Mouse (Mus musculus): ENCODE data around the gene Tmem140. TPM values are rescaled to one million over a fixed set of nuclear protein-coding genes. Genes with fewer than 3 reads are reported as not detected.

Gene Tmem140
- polyA plus RNA-seq, 1 experiment: 22.3 TPM

GRCm38 (mm10) chr6:34879911-34880475 is 17.0 kb downstream of the Tmem140 start:
- TF ChIP-seq POLR2A (IDR thresholded peaks at IDR 0.05; ENCODE audit: control insufficient read depth, extremely low read depth, insufficient read depth, low read length, poor library complexity): no peak
- no peak for TF ChIP-seq CTCF (IDR thresholded peaks at IDR 0.05; ENCODE audit: borderline replicate concordance, control insufficient read depth, extremely low read depth, insufficient read depth, low read length, poor library complexity)
- Histone ChIP-seq H3K27ac (ENCODE audit: control insufficient read depth, insufficient read depth, low read length) (no peak overlapping the region), H3K36me3 (ENCODE audit: control insufficient read depth, insufficient read depth, low read length) (no peaks in the 10 kb centered on the region; the same call in 1 of the 2 replicates), H3K27me3 (ENCODE audit: control insufficient read depth, insufficient read depth, low read length) (no peaks in the 10 kb centered on the region), H3K4me1 (replicated peaks; ENCODE audit: control insufficient read depth, insufficient read depth, low read length) (peaks cover 28% of the 10 kb centered on the region), H3K4me3 (ENCODE audit: control insufficient read depth, insufficient read depth, low read length) (no peak overlapping the region)
- peak; percentile 66 for DNase-seq
- 58% methylated on average over 6 of the region's 6 CpGs for WGBS

DNA sequence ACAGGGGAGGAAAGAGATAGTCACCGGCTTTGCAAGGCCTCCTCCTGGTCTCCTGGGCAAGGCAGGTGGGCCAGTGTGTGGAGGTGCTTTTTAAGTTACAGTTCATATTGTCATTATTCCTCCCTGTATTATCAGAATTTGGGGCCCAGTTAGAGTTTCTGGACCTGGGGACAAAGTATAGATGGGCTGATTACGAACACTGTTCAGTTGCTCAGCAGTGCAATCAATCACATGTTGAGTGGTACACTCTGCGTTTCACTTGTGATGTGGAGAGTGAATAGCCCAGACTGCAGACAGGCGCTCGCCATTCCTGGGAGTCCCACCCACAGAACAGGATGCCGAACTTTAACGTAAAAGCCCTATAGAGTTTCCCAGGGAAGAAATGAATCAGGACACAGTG is 21.8 kb downstream of the Tmem140 start:
- Histone ChIP-seq H3K36me3 (ENCODE audit: control insufficient read depth, insufficient read depth, low read length) (peaks cover 15% of the 10 kb centered on the region), H3K4me3 (ENCODE audit: control insufficient read depth, insufficient read depth, low read length) (no peak overlapping the region), H3K27ac (ENCODE audit: control insufficient read depth, insufficient read depth, low read length) (no peak overlapping the region), H3K4me1 (replicated peaks; ENCODE audit: control insufficient read depth, insufficient read depth, low read length) (0 out of 2 replicates have a peak, but pooled peaks cover 2% of the 10 kb centered on the region), H3K27me3 (ENCODE audit: control insufficient read depth, insufficient read depth, low read length) (no peaks in the 10 kb centered on the region)
- no peak for DNase-seq
- TF ChIP-seq POLR2A (IDR thresholded peaks at IDR 0.05; ENCODE audit: control insufficient read depth, extremely low read depth, insufficient read depth, low read length, poor library complexity): no peak
- no peak for TF ChIP-seq CTCF (IDR thresholded peaks at IDR 0.05; ENCODE audit: borderline replicate concordance, control insufficient read depth, extremely low read depth, insufficient read depth, low read length, poor library complexity)
- WGBS: 95% methylated on average over 7 of the region's 7 CpGs

GRCm38 (mm10) chr6:34887131-34887850 is 24.3 kb downstream of the Tmem140 start:
- WGBS: 92% methylated on average over 6 of the region's 6 CpGs
- H3K36me3 ChIP-seq (ENCODE audit: control insufficient read depth, insufficient read depth, low read length): peaks cover 20% of the 10 kb centered on the region

DNA sequence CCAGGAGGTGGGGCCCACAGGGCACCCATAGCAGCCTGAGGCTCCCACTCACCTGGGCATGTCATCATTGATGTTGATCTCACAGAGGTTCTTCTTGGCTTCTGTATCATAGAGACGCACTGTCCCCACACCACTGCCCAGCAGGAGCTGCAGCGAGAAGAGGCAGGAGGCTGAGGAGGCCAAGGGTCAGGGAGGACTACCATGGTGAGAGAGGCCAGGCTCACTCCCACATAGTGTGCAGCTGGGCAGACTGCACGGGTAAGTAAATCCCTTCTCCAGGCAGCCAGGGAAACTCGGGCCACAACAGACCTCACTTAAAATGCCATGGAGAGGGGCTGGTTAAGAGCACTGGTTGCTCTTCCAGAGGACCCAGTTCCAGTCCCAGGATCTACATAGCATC is 26.2 kb downstream of the Tmem140 start:
- no peaks in the 10 kb centered on the region for H3K27me3 ChIP-seq (ENCODE audit: control insufficient read depth, insufficient read depth, low read length)
- no peak overlapping the region for H3K4me3 ChIP-seq (ENCODE audit: control insufficient read depth, insufficient read depth, low read length)
- no peaks in the 10 kb centered on the region for H3K4me1 ChIP-seq (replicated peaks; ENCODE audit: control insufficient read depth, insufficient read depth, low read length)
- WGBS: 98% methylated on average over 4 of the region's 4 CpGs
- H3K36me3 ChIP-seq (ENCODE audit: control insufficient read depth, insufficient read depth, low read length): peaks cover 24% of the 10 kb centered on the region
- TF ChIP-seq CTCF (IDR thresholded peaks at IDR 0.05; ENCODE audit: borderline replicate concordance, control insufficient read depth, extremely low read depth, insufficient read depth, low read length, poor library complexity): no peak
- no peak for TF ChIP-seq POLR2A (IDR thresholded peaks at IDR 0.05; ENCODE audit: control insufficient read depth, extremely low read depth, insufficient read depth, low read length, poor library complexity)
- H3K27ac ChIP-seq (ENCODE audit: control insufficient read depth, insufficient read depth, low read length): no peak overlapping the region
- no peak for DNase-seq

More at GRCm38 (mm10) chr6:34887131-34887850, 24.3 kb downstream of the Tmem140 start:
- H3K27ac ChIP-seq (ENCODE audit: control insufficient read depth, insufficient read depth, low read length): no peak overlapping the region
- no peak for TF ChIP-seq CTCF (IDR thresholded peaks at IDR 0.05; ENCODE audit: borderline replicate concordance, control insufficient read depth, extremely low read depth, insufficient read depth, low read length, poor library complexity)
- TF ChIP-seq POLR2A (IDR thresholded peaks at IDR 0.05; ENCODE audit: control insufficient read depth, extremely low read depth, insufficient read depth, low read length, poor library complexity): no peak
- H3K4me3 ChIP-seq (ENCODE audit: control insufficient read depth, insufficient read depth, low read length): no peak overlapping the region
- no peaks in the 10 kb centered on the region for H3K27me3 ChIP-seq (ENCODE audit: control insufficient read depth, insufficient read depth, low read length)
- no peak for DNase-seq
- H3K4me1 ChIP-seq (replicated peaks; ENCODE audit: control insufficient read depth, insufficient read depth, low read length): no peaks in the 10 kb centered on the region

DNA sequence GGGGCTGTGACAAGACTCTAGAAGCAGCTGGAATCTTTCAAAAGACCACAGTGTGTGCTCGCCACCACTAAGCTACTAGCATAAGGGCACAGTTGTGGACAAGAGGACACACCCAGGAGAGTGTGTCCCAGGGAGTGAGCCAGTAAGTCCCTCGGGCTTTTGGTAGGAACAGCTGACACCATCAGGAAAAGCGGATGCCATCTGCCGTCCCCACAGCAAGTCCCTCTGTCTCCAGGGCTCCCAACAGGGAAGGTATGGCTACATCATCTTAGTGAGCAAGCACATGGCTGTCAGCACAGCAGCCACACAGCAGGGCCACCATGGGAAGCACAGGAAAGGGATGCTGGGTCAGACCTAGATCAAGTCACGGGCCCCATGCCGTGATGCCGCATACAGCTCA is 32.6 kb downstream of the Tmem140 start:
- Histone ChIP-seq H3K27ac (ENCODE audit: control insufficient read depth, insufficient read depth, low read length) (no peak overlapping the region), H3K4me3 (ENCODE audit: control insufficient read depth, insufficient read depth, low read length) (no peak overlapping the region), H3K27me3 (ENCODE audit: control insufficient read depth, insufficient read depth, low read length) (no peaks in the 10 kb centered on the region), H3K4me1 (replicated peaks; ENCODE audit: control insufficient read depth, insufficient read depth, low read length) (no peaks in the 10 kb centered on the region), H3K36me3 (ENCODE audit: control insufficient read depth, insufficient read depth, low read length) (peaks cover 40% of the 10 kb centered on the region)
- no peak for DNase-seq
- over 99% methylated on average over 7 of the region's 7 CpGs for WGBS
- TF ChIP-seq POLR2A (IDR thresholded peaks at IDR 0.05; ENCODE audit: control insufficient read depth, extremely low read depth, insufficient read depth, low read length, poor library complexity) (no peak), CTCF (IDR thresholded peaks at IDR 0.05; ENCODE audit: borderline replicate concordance, control insufficient read depth, extremely low read depth, insufficient read depth, low read length, poor library complexity) (no peak)

- H3K4me3 ChIP-seq (ENCODE audit: control insufficient read depth, insufficient read depth, low read length): no peak overlapping the region
- no peak for TF ChIP-seq POLR2A (IDR thresholded peaks at IDR 0.05; ENCODE audit: control insufficient read depth, extremely low read depth, insufficient read depth, low read length, poor library complexity)
- TF ChIP-seq CTCF (IDR thresholded peaks at IDR 0.05; ENCODE audit: borderline replicate concordance, control insufficient read depth, extremely low read depth, insufficient read depth, low read length, poor library complexity): no peak
- H3K27me3 ChIP-seq (ENCODE audit: control insufficient read depth, insufficient read depth, low read length): no peaks in the 10 kb centered on the region
- no peak for DNase-seq
- H3K27ac ChIP-seq (ENCODE audit: control insufficient read depth, insufficient read depth, low read length): no peak overlapping the region
- 94% methylated on average over 16 of the region's 16 CpGs for WGBS
- H3K36me3 ChIP-seq (ENCODE audit: control insufficient read depth, insufficient read depth, low read length): peaks cover 44% of the 10 kb centered on the region
- H3K4me1 ChIP-seq (replicated peaks; ENCODE audit: control insufficient read depth, insufficient read depth, low read length): no peaks in the 10 kb centered on the region
Observed at GRCm38 (mm10) chr6:34896168-34896780, 33.3 kb downstream of the Tmem140 start.
